Mouse (Mus musculus): ENCODE measurements at regions not wholly inside any gene's neighbourhood (a gene's known extent, or its start where the extent isn't known, plus 50 kb on each side); places are given as distances from the start of the nearest gene placed in this dataset.

GRCm38 (mm10) chr13:16280742-16281141 lies 269.1 kb downstream of the Inhba start:
- TF ChIP-seq CEBPB (IDR thresholded peaks at IDR 0.05; ENCODE audit: low read depth) (no peak), CTCF (IDR thresholded peaks at IDR 0.05; ENCODE audit: control insufficient read depth, insufficient read depth, insufficient read length) (no peak), USF1 (IDR thresholded peaks at IDR 0.05; ENCODE audit: low read depth) (no peak), MAX (IDR thresholded peaks at IDR 0.05) (no peak), MYOD1 (IDR thresholded peaks at IDR 0.05; ENCODE audit: control insufficient read depth, insufficient read length, low read depth) (no peak)

Data from C2C12 (cell line).